Mouse (Mus musculus) frontal cortex, adult 2 months (tissue): ENCODE results near the gene Plekhg1. TPM values are rescaled to one million over a fixed set of nuclear protein-coding genes. Genes with fewer than 3 reads are reported as not detected.

ENCODE experiments used
- DNase-seq, 2 experiments: peaks; one replicate each; pipeline ENCODE4 v3.0.0; 2022; ENCODE audit warnings: low spot score in 1 of 2; ENCODE audit errors: extremely low spot score in 1 of 2
- polyA plus RNA-seq: library from polyadenylated mRNA; depleted of rRNA; stranded (reverse); fragments of >200 nt; gene quantifications from 2 replicates; pipeline ENCODE4 v1.2.3, GENCODE M21; 2012

Gene Plekhg1
- polyA plus RNA-seq, 1 experiment: 6.4 TPM

- DNase-seq: peak in 1 of 2 experiments; percentile 32
Observed at GRCm38 (mm10) chr10:3740504-3741388, 582 bp downstream of the Plekhg1 start.

GRCm38 (mm10) chr10:3741791-3742190 lies 1.6 kb downstream of the Plekhg1 start:
- DNase-seq: no peak

GRCm38 (mm10) chr10:3743069-3743468 lies 2.9 kb downstream of the Plekhg1 start:
- DNase-seq: no peak

- peak in 1 of 2 experiments; percentile 36 for DNase-seq
Observed at GRCm38 (mm10) chr10:3743826-3744225, 3.7 kb downstream of the Plekhg1 start.

GRCm38 (mm10) chr10:3746794-3747518 lies 6.8 kb downstream of the Plekhg1 start:
- no peak for DNase-seq

GRCm38 (mm10) chr10:3749580-3749979 lies 9.4 kb downstream of the Plekhg1 start:
- no peak for DNase-seq

- no peak for DNase-seq
Observed at GRCm38 (mm10) chr10:3761992-3762391, 21.8 kb downstream of the Plekhg1 start.

- no peak for DNase-seq
Observed at GRCm38 (mm10) chr10:3763199-3763598, 23.0 kb downstream of the Plekhg1 start.

GRCm38 (mm10) chr10:3769131-3769530 lies 29.0 kb downstream of the Plekhg1 start:
- no peak for DNase-seq

- DNase-seq: no peak
Observed at GRCm38 (mm10) chr10:3774330-3774729, 34.2 kb downstream of the Plekhg1 start.

- DNase-seq: no peak
Observed at GRCm38 (mm10) chr10:3776761-3777160, 36.6 kb downstream of the Plekhg1 start.

- DNase-seq: no peak
Observed at GRCm38 (mm10) chr10:3785362-3785761, 45.2 kb downstream of the Plekhg1 start.

GRCm38 (mm10) chr10:3786531-3786930 lies 46.4 kb downstream of the Plekhg1 start:
- no peak for DNase-seq

GRCm38 (mm10) chr10:3787006-3787405 lies 46.8 kb downstream of the Plekhg1 start:
- DNase-seq: no peak

GRCm38 (mm10) chr10:3793825-3794224 lies 53.7 kb downstream of the Plekhg1 start:
- no peak for DNase-seq

- no peak for DNase-seq
Observed at GRCm38 (mm10) chr10:3799455-3799854, 59.3 kb downstream of the Plekhg1 start.

GRCm38 (mm10) chr10:3801254-3801653 lies 61.1 kb downstream of the Plekhg1 start:
- DNase-seq: no peak

GRCm38 (mm10) chr10:3805334-3805733 lies 65.2 kb downstream of the Plekhg1 start:
- peak in 1 of 2 experiments; percentile 11 for DNase-seq

GRCm38 (mm10) chr10:3807980-3808379 lies 67.8 kb downstream of the Plekhg1 start:
- DNase-seq: no peak

- peak in 1 of 2 experiments; percentile 16 for DNase-seq
Observed at GRCm38 (mm10) chr10:3810476-3811273, 70.5 kb downstream of the Plekhg1 start.
